Mouse (Mus musculus): ENCODE data around the gene Stx12. TPM values are rescaled to one million over a fixed set of nuclear protein-coding genes. Genes with fewer than 3 reads are reported as not detected.

Stx12 gene
- total and polyA plus RNA-seq, 3 experiments, result 16.2 to 32.8 (median 32.5) TPM

DNA sequence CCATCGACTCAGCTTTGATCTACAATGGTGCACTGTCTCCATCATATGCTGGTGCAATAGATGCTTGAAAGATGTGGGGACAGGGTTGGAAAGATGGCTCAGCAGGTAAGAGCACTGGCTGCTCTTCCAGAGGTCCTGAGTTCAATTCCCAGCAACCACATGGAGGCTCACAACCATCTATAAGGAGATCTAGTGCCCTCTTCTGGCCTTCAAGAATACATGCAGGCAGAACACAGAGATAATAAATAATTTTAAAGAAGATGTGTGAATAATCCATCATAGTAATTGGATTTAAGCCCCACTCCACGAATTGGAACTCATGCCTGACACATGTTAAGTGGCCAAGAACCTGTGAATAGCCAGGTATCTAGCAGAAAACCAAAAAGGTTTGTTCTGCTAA, 65.9 kb downstream of the Stx12 start:
- Histone ChIP-seq H3K79me2 (replicated peaks; ENCODE audit: control insufficient read depth, insufficient read depth, low read length) (no peaks in the 10 kb centered on the region), H3K27me3 (ENCODE audit: control insufficient read depth, insufficient read depth, low read length) (no peaks in the 10 kb centered on the region), H3K36me3 (ENCODE audit: control insufficient read depth, insufficient read depth, low read length) (no peaks in the 10 kb centered on the region), H3K9ac (ENCODE audit: low read depth, low read length) (no peak overlapping the region), H3K4me3 (no peak overlapping the region), H3K4me1 (ENCODE audit: control insufficient read depth, insufficient read depth, low read length) (no peaks in the 10 kb centered on the region), H3K27ac (no peak overlapping the region)
- no peak for DNase-seq
- WGBS, result 56% methylated on average over 2 of the region's 2 CpGs
- TF ChIP-seq EP300 (IDR thresholded peaks at IDR 0.05; ENCODE audit: insufficient read depth, low read depth, low read length) (no peak), CTCF (IDR thresholded peaks at IDR 0.05) (peak; percentile 37)
- intact Hi-C loops (cut with DNase I), result no loop called here

GRCm38 (mm10) chr4:132816855-132817254, 67.5 kb downstream of the Stx12 start:
- intact Hi-C loops (cut with DNase I), result no loop called here
- Histone ChIP-seq H3K27me3 (ENCODE audit: control insufficient read depth, insufficient read depth, low read length) (no peaks in the 10 kb centered on the region), H3K9ac (ENCODE audit: low read depth, low read length) (no peak overlapping the region), H3K27ac (no peak overlapping the region), H3K4me3 (no peak overlapping the region), H3K79me2 (replicated peaks; ENCODE audit: control insufficient read depth, insufficient read depth, low read length) (no peaks in the 10 kb centered on the region), H3K4me1 (ENCODE audit: control insufficient read depth, insufficient read depth, low read length) (no peaks in the 10 kb centered on the region), H3K36me3 (ENCODE audit: control insufficient read depth, insufficient read depth, low read length) (no peaks in the 10 kb centered on the region)
- no peak for DNase-seq
- 40% methylated on average over 2 of the region's 2 CpGs for WGBS
- TF ChIP-seq EP300 (IDR thresholded peaks at IDR 0.05; ENCODE audit: insufficient read depth, low read depth, low read length), result no peak
- TF ChIP-seq POLR2A (IDR thresholded peaks at IDR 0.05; ENCODE audit: insufficient read depth, low read depth, low read length), result no peak
- TF ChIP-seq CTCF (IDR thresholded peaks at IDR 0.05), result no peak

- no peaks in the 10 kb centered on the region for H3K36me3 ChIP-seq (ENCODE audit: control insufficient read depth, insufficient read depth, low read length)
- peak in 1 of 2 experiments; percentile 37 for DNase-seq
- intact Hi-C loops (cut with DNase I), result no loop called here
Observed at GRCm38 (mm10) chr4:132816404-132816803, 67.9 kb downstream of the Stx12 start.

GRCm38 (mm10) chr4:132809621-132810020, 74.7 kb downstream of the Stx12 start:
- intact Hi-C loops (cut with DNase I), result no loop called here
- Histone ChIP-seq H3K9ac (ENCODE audit: low read depth, low read length) (no peak overlapping the region), H3K4me1 (ENCODE audit: control insufficient read depth, insufficient read depth, low read length) (peaks cover 10% of the 10 kb centered on the region), H3K4me3 (no peak overlapping the region), H3K36me3 (ENCODE audit: control insufficient read depth, insufficient read depth, low read length) (no peaks in the 10 kb centered on the region), H3K79me2 (replicated peaks; ENCODE audit: control insufficient read depth, insufficient read depth, low read length) (no peaks in the 10 kb centered on the region), H3K27me3 (ENCODE audit: control insufficient read depth, insufficient read depth, low read length) (no peaks in the 10 kb centered on the region), H3K27ac (no peak overlapping the region)
- DNase-seq, result peak in 1 of 2 experiments; percentile 49
- 69% methylated on average over 5 of the region's 5 CpGs for WGBS
- TF ChIP-seq CTCF (IDR thresholded peaks at IDR 0.05) (no peak), EP300 (IDR thresholded peaks at IDR 0.05; ENCODE audit: insufficient read depth, low read depth, low read length) (no peak), POLR2A (IDR thresholded peaks at IDR 0.05; ENCODE audit: insufficient read depth, low read depth, low read length) (no peak)

More at GRCm38 (mm10) chr4:132816404-132816803, 67.9 kb downstream of the Stx12 start:
- WGBS, result 66% methylated on average over 7 of the region's 7 CpGs
- Histone ChIP-seq H3K4me1 (ENCODE audit: control insufficient read depth, insufficient read depth, low read length) (no peaks in the 10 kb centered on the region), H3K27me3 (ENCODE audit: control insufficient read depth, insufficient read depth, low read length) (no peaks in the 10 kb centered on the region), H3K9ac (ENCODE audit: low read depth, low read length) (no peak overlapping the region), H3K79me2 (replicated peaks; ENCODE audit: control insufficient read depth, insufficient read depth, low read length) (no peaks in the 10 kb centered on the region), H3K4me3 (no peak overlapping the region), H3K27ac (no peak overlapping the region)
- TF ChIP-seq EP300 (IDR thresholded peaks at IDR 0.05; ENCODE audit: insufficient read depth, low read depth, low read length), result no peak
- TF ChIP-seq POLR2A (IDR thresholded peaks at IDR 0.05; ENCODE audit: insufficient read depth, low read depth, low read length), result no peak
- no peak for TF ChIP-seq CTCF (IDR thresholded peaks at IDR 0.05)

- TF ChIP-seq CTCF (IDR thresholded peaks at IDR 0.05), result no peak
- TF ChIP-seq POLR2A (IDR thresholded peaks at IDR 0.05; ENCODE audit: insufficient read depth, low read depth, low read length), result no peak
- no peak for TF ChIP-seq EP300 (IDR thresholded peaks at IDR 0.05; ENCODE audit: insufficient read depth, low read depth, low read length)
- Histone ChIP-seq H3K4me3 (no peak overlapping the region), H3K9ac (ENCODE audit: low read depth, low read length) (no peak overlapping the region), H3K27me3 (ENCODE audit: control insufficient read depth, insufficient read depth, low read length) (no peaks in the 10 kb centered on the region), H3K4me1 (ENCODE audit: control insufficient read depth, insufficient read depth, low read length) (peaks cover 10% of the 10 kb centered on the region), H3K27ac (peak overlapping the region; percentile 15; the same call in 1 of the 2 replicates), H3K36me3 (ENCODE audit: control insufficient read depth, insufficient read depth, low read length) (no peaks in the 10 kb centered on the region), H3K79me2 (replicated peaks; ENCODE audit: control insufficient read depth, insufficient read depth, low read length) (no peaks in the 10 kb centered on the region)
- intact Hi-C loops (cut with DNase I), result no loop called here
- WGBS, result 48% methylated on average over 5 of the region's 5 CpGs
- DNase-seq, result peak in 1 of 2 experiments; percentile 53
Observed at GRCm38 (mm10) chr4:132807771-132808641, 76.3 kb downstream of the Stx12 start.

GRCm38 (mm10) chr4:132806620-132807191, 77.6 kb downstream of the Stx12 start:
- Histone ChIP-seq H3K27me3 (ENCODE audit: control insufficient read depth, insufficient read depth, low read length) (no peaks in the 10 kb centered on the region), H3K79me2 (replicated peaks; ENCODE audit: control insufficient read depth, insufficient read depth, low read length) (no peaks in the 10 kb centered on the region), H3K9ac (ENCODE audit: low read depth, low read length) (no peak overlapping the region), H3K4me3 (no peak overlapping the region), H3K36me3 (ENCODE audit: control insufficient read depth, insufficient read depth, low read length) (no peaks in the 10 kb centered on the region), H3K27ac (no peak overlapping the region), H3K4me1 (ENCODE audit: control insufficient read depth, insufficient read depth, low read length) (peaks cover 13% of the 10 kb centered on the region)
- no peak for TF ChIP-seq POLR2A (IDR thresholded peaks at IDR 0.05; ENCODE audit: insufficient read depth, low read depth, low read length)
- no peak for TF ChIP-seq CTCF (IDR thresholded peaks at IDR 0.05)
- no peak for TF ChIP-seq EP300 (IDR thresholded peaks at IDR 0.05; ENCODE audit: insufficient read depth, low read depth, low read length)
- DNase-seq, result no peak
- WGBS, result 85% methylated on average over 7 of the region's 7 CpGs
- intact Hi-C loops (cut with DNase I), result no loop called here

All from heart, adult 2 months (tissue).